Mouse (Mus musculus) embryonic fibroblast, embryonic 13.5 days (primary cell): ENCODE measurements around the gene Myo9b.

ENCODE experiments used
- CTCF ChIP-seq: IDR thresholded peaks from 2 replicates; pipeline ENCODE4 v1.5.1; 2011; ENCODE audit warnings: mild to moderate bottlenecking, control low read depth, low read length, moderate library complexity, borderline replicate concordance; ENCODE audit not compliant: insufficient read depth
- POLR2A ChIP-seq: IDR thresholded peaks from 2 replicates; pipeline ENCODE4 v1.6.1; 2011; ENCODE audit warnings: low read depth, mild to moderate bottlenecking, control low read depth, low read length, moderate library complexity

DNA sequence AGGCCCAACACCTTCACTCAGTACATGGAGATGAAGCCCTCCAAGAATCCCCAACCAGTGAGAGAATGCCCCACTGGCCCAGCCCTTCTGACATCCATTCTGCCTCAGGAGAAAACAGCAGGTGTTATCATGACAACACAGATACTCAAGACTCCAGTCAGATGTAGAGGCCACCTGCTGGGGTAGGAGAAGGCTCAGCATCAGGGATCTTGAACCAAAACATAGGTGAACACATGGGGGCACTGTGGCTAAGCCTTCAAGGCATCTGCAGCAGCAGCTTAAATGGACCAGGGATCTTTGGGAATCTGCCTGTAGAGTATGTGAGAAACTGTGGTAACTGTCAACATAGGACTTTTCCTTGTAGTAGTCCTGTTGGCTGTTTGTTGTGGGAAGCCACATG lies 11.3 kb upstream of the Myo9b start:
- TF ChIP-seq CTCF: 0 out of 2 replicates have a peak, but pooled peaks have one; percentile 12
- TF ChIP-seq POLR2A: no peak
